Mouse (Mus musculus) kidney, embryonic 14.5 days (tissue): ENCODE results near the gene Lurap1l. TPM values are rescaled to one million over a fixed set of nuclear protein-coding genes. Genes with fewer than 3 reads are reported as not detected.

ENCODE experiments used
- microRNA-seq: library from miRNA; unstranded; fragments of <30 nt; microRNA quantifications from one replicate; pipeline ENCODE4, GENCODE M21; 2016
- polyA plus RNA-seq: library from polyadenylated mRNA; unstranded; fragments of >200 nt; fragmentation: Nextera tagmentation; extraction: Ambion mirVana; gene quantifications from 2 replicates; pipeline ENCODE4 v1.2.1, GENCODE M21; 2014

Gene Lurap1l
- polyA plus RNA-seq, 1 experiment from 2014 or later: 10.7 TPM

Small RNA genes lying within 50 kb of the gene (microRNA-seq; reads per million reads assigned to microRNA genes)
- not detected for gene Gm27452

Other genes with a start within 250 kb of the Lurap1l start
- gene Tyrp1, start 76.5 kb upstream of the Lurap1l start, polyA plus RNA-seq: not detected in 2 replicates